Mouse (Mus musculus) megakaryocyte, adult 5-6 weeks (primary cell): ENCODE results near the gene Ctr9. TPM values are rescaled to one million over a fixed set of nuclear protein-coding genes. Genes with fewer than 3 reads are reported as not detected.

Experiments
- ATAC-seq: 2 replicates; pipeline ENCODE4 v1.8.0; 2016; ENCODE audit warnings: mild to moderate bottlenecking, inconsistent platforms; ENCODE audit not compliant: poor library complexity, severe bottlenecking
- total RNA-seq, 2 experiments: library from RNA; stranded (forward) in 1 of 2; stranded (reverse) in 1 of 2; fragments of 153-499, 151-499 nt in 1 of 2; fragments of 221-1000, 200-1000 nt in 1 of 2; gene quantifications; 2 replicates each; pipeline versions ENCODE4 v1.2.3 to v1.2.4; 2015 to 2017

The Ctr9 gene
- total RNA-seq, 2 experiments from 2014 or later, result 14.7 to 47.0 TPM

- ATAC-seq, result no peak
Observed at GRCm38 (mm10) chr7:111024912-111025311, 3.8 kb upstream of the Ctr9 start.

GRCm38 (mm10) chr7:111029046-111029553, 349 bp downstream of the Ctr9 start:
- ATAC-seq, result peak; percentile 31; the same call in 1 of the 2 replicates

DNA sequence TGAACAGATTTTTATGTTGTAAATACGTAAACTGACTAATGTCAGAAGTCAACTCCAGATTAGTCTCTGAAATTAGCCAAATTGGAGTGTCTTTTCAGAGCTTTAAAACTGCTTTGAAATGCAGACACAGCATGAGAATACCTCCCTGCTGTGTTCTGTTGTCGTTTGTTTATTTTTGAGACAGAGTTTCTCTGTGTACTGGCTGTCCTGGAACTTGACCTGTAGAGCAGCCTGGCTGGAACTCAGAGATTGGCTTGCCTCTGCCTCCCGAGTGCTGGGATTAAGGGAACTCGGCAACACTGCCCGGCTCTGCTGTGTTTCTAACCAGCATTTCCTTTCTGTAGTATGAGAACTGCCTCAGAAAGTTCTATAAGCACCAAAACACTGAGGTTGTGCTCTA, 20.2 kb downstream of the Ctr9 start:
- ATAC-seq, result no peak

DNA sequence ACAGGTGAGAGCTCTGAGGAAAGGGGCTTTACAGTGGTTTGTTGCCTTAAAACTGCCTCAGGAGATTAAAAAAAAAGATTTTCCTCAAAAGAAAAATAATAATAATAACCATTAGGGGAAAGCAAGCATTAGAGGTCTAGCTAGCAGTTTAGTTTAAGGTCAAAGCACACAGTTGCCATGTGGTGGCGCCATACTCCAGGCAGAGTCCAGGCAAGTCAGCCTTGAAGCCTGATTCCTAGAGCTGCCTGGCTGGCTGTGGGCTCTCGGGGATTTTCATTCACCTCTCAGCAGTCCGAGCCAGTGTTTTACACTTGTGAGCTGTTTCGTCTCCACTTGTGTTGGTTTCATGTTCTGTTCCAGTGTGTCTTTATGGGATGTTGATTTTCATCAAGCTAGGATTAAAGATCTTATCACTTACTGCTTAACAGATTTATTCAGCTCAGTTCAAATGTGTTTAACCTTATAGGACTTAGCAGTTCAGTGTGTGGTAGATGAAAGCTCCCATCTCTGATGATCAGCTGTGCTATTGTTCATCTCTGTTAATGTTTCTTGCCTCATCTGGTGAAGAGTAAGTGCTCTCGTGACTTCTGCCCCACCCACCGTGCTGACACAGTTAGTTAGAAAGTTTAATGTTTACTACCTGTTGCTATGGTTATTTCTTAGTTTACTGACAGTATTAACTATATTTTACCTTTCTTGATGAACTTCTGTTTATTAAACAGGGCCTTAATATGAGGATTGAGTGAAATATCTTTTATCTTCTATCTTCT, 21.1 kb downstream of the Ctr9 start:
- ATAC-seq, result peak; percentile 99

- no peak for ATAC-seq
Observed at GRCm38 (mm10) chr7:111055221-111055620, 26.5 kb downstream of the Ctr9 start.

DNA sequence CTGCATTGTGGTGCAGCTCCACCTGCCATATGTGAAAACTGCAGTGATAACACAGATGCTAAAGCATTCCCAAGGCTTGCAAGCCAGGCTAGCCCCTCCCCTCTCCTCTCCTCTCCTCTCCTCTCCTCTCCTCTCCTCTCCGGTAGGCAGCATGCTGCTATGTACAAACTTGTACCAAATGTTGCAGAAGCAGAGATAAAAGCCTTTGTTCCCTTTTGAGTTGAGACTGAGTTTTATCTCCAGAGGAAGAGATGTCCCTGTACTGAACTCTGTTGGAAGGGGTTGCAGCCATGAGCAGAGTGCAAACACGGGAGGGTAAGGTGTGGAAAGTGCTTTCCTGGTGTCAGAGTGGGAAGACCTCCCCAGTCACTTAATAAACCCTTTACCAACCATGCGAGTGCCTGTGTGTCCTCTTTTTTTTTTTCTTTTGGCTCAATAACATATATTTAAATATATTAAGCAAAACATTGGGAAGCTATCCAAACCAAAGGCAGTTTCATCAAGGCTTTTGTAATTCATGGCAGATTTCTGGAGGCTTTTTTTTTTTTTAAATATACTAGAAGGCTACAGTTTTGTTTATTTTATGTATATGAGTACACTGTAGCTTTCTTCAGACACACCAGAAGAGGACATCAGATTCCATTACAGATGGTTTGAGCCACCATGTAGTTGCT, 27.4 kb downstream of the Ctr9 start:
- no peak for ATAC-seq

DNA sequence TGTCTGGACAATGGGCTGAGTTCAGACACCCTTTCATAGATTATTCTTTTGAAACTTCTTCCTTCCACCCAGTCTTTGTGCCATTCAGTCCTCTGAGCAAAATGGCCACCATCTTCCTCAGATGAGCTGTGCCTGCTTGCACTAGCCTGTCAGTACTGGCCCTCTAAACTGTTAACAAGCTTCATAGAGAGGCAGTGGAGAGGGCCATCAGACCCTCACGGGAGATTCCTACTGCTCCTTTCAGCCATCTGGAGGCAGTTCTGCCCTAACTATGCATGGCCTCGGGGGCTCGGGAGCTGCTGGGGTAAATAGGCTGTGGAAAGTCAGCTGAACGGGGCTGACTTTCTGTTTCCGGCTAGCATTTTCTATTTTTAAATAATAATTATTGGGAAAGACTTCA, 30.8 kb downstream of the Ctr9 start:
- ATAC-seq, result no peak

DNA sequence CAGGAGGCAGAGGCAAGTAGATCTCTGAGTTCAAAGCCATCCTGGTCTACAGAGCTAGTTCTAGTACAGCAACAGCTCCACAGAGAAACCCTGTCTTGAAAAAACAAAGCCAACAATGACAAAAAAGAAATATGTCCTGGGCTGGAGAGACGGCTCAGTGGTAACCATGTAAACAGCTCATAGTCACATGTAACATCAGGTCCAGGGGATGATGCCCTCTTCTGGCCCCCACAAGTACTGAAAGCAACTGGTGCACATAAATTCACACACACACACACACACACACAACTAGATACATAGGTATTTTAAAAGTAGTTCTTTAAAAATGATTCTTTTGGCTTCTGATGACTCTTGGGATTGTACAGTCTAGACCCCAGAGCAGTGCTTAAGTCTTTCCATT, 34.2 kb downstream of the Ctr9 start:
- ATAC-seq, result no peak

- ATAC-seq, result no peak
Observed at GRCm38 (mm10) chr7:111068181-111068580, 39.4 kb downstream of the Ctr9 start.

GRCm38 (mm10) chr7:111069439-111070166, 40.9 kb downstream of the Ctr9 start:
- ATAC-seq, result peak; percentile 57

- no peak for ATAC-seq
Observed at GRCm38 (mm10) chr7:111070167-111070496, 41.4 kb downstream of the Ctr9 start.

GRCm38 (mm10) chr7:111072410-111072809, 43.7 kb downstream of the Ctr9 start:
- peak; percentile 78 for ATAC-seq

DNA sequence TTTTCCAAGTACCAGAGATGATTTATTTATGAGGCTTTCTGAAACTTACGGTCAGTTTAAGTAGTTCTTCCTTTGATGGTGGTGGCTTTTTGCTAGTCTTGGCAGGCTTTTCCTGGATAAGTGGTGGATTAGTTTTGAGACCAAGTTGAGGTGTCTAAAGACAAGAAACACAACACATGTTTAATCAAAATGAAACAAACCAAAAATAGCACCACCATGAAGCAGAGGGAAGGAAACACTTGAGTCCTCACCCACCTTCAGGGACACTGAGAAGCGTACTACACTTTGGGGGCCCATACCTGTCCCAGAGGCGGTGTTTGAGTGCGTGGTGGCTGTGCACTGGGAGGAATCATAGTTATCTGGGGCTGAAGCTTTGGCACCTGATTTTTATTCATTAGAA, 46.5 kb downstream of the Ctr9 start:
- ATAC-seq, result no peak

DNA sequence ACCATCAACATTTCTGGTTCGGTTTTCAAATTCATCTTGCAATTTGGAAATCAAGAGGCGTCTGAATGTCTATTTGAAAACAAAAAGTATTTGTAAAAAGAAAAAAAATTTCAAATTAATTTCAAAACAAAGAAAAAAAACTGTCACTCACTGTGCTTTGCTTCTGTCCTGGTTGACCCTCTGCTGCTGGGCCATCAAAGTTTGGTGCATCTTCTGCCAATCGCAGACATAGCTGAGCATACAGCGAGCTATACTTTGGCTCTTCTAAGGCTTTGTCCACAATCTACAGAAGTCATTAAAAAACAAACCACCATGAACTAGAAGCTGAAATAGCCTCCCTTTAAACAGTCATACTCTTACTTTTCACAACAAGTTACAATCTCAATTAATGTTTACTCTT, 49.5 kb downstream of the Ctr9 start:
- no peak for ATAC-seq

DNA sequence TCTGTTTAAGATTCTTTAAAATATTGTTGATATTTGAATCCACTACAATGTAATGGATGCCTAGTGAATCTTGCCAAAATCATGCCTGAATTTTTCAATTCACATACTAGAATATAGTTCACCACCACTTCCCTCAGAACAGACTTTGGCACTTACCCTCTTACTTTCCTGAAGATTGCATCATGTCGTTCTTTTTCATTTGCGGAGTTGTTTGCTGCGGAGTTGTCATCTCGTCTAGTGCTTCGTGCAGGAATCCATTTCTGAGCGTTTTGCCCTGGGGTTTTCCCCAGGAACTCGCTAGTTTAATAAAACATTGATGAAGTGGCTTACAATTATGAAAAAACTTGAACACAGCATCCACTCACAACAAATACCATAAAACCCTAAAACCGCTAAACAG, 51.3 kb downstream of the Ctr9 start:
- no peak for ATAC-seq

DNA sequence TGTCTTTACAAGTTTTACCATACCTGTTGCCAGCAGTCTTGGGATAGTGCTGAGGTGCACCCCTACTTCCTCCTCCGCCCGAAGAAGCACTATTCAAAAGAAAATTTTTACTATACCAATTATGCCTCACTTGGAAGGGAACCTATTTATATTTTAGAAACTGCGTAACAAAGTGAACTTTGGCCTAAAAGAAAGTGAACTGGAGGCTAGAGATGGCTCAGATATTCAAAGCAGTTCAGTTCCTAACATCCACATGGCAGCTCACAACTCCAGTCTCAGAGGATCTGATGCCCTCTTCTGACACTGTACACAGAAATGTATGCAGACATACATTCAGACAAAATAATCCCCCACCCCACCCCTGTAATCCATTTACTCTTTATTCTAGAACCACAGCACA, 52.1 kb downstream of the Ctr9 start:
- no peak for ATAC-seq

DNA sequence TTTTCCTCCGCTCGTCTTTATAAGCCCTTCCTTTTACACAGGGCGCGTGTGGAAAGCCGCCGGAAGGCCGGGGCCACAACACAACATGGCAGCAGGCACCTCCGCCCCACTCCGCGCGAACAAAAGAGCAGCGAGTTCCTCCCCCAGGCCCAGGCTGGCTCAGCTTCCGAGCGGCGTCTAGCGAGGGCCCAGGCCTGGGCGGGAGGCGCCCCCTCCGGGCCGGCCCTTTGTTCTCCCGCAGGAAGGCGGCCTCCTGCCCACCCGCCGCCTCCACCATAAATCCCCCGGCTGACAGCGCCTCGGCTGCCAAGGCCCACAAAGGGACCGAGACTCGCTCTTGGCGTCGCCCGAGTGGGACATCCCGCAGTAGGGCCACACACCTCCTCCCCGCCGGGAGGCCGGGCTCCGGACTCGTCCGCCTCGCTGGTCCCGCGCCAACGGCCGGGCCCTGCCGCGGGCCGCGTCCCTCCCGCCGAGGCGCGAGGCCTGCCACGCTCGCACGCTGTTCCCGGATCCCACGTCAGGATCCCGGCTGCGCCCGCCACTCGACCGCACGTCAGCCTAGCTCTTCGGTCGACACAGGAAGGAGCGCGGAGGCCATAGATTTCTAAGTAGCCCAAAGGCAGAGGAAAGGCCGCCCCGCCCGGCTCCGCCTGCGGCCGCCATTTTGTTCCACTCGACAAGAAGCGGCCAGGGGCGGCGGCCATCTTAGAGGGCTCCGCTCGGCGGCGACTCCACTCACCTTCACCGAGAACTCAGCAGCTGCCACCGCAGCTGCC, 53.5 kb downstream of the Ctr9 start:
- ATAC-seq, result peak; percentile 61

DNA sequence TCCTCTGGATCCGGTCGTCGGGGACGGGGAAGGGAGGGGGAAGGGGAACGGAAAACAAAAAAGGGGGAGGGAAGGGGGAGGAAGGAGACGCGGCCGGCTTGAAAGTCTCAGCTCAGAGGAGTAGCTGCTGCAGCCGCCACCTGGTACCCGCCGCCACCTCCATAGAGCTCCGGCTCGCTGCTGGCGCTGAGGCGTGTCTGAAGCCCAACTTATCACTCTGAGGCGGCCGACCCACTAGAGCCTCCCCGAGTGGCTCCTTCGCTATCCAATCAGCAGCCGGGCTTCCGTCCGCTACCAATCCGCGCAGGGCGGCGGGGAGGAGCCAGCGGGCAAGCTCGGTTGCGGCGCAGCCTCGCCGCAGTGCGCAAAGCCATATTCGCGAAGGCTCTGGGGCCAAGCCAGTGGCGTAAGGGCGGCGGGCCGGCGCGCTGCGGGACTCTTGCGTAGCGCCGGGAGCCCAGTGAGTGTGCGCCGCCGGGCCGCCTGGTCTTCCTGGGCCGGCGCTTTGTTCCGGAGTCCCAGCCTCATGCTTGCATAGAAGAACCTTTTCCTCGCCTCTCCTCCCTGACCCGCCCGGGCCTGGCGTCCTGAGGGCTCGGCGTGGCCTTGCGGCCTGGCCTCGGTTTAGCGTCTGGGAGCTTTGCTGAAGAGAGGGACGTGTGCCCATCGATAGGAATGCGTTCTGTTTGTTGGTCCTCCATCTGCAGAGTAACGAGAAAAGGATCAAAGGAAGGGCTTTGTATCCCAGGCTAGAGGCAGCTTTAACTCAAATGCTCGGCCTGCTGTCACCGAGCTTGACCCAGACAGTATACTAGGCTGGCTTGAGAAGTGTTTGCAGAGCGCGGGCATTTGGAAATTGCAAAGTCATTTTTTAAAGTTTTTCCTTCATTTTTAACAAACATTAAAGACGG, 54.3 kb downstream of the Ctr9 start, which contains the start of gene Eif4g2:
TSS of gene Eif4g2 (minus strand) at position 209 of the 911 bp plus-strand sequence.
- peak; percentile 86 for ATAC-seq

GRCm38 (mm10) chr7:111083733-111084120, 55.0 kb downstream of the Ctr9 start:
- ATAC-seq, result no peak

GRCm38 (mm10) chr7:111084443-111084842, 55.7 kb downstream of the Ctr9 start:
- no peak for ATAC-seq
